Mouse (Mus musculus) spleen, adult 18-20 months (tissue): ENCODE measurements around the gene Atp1a2.
"Not testable (repeated sequence)": the region's sequence is repeated elsewhere in the genome, so short reads cannot be mapped to it uniquely, and the experiment has no call there.

Experiments used
- DNase-seq, 2 experiments: peaks; one replicate each; pipeline ENCODE4 v3.0.0; 2022; ENCODE audit warnings: mixed read lengths in 2 of 2

Gene Atp1a2

GRCm38 (mm10) chr1:172261477-172262078 is 36.3 kb downstream of the Atp1a2 start, which contains the start of gene Igsf8:
Igsf8 (plus strand) TSS chr1:172261641.
- DNase-seq: no peak

GRCm38 (mm10) chr1:172258314-172258713 is 39.5 kb downstream of the Atp1a2 start, which contains the start of gene Atp1a4:
Atp1a4 (minus strand) TSS chr1:172258414.
- DNase-seq: no peak

GRCm38 (mm10) chr1:172247679-172248078 is 50.2 kb downstream of the Atp1a2 start:
- peak in 1 of 2 experiments; percentile 22 for DNase-seq

DNA sequence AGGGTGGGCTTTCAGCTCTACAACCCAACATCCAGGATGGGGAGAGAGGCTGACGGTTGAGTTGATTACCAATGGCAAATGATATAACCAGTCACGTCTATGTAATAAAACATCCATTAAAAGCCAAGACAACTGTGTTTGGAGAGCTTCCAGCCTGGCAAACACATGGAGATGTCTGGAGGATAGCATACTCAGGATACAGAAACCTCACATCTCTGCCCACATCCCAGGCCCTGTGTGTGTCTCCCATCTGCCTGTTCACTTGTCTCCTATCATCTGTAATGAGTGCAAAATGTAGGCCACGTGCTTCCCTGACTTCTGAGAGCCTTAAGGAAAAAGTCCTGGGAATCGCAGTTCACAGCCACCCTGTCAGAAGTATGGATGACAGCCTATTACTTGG is 50.6 kb downstream of the Atp1a2 start:
- no peak for DNase-seq

DNA sequence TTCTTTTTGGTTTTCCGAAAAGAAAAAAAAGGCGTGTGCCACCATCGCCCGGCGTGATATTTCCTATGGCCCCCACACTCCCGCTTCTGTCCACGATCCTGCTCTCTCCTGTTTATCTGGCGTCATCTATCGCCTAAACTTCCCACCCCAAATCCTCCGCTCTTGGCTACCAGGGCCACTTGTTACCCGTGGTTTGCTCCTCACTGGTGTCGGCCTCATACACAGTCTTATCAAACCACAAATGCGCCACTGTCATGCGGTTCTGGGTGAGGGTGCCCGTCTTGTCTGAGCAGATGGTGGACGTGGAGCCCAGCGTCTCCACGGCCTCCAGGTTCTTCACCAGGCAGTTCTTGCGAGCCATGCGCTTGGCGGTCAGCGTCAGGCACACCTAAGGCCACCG is 53.2 kb downstream of the Atp1a2 start:
- not testable (repeated sequence) for DNase-seq

GRCm38 (mm10) chr1:172243547-172244205 is 54.2 kb downstream of the Atp1a2 start:
- DNase-seq: no peak

- no peak for DNase-seq
Measured at GRCm38 (mm10) chr1:172242401-172242800, 55.5 kb downstream of the Atp1a2 start.

DNA sequence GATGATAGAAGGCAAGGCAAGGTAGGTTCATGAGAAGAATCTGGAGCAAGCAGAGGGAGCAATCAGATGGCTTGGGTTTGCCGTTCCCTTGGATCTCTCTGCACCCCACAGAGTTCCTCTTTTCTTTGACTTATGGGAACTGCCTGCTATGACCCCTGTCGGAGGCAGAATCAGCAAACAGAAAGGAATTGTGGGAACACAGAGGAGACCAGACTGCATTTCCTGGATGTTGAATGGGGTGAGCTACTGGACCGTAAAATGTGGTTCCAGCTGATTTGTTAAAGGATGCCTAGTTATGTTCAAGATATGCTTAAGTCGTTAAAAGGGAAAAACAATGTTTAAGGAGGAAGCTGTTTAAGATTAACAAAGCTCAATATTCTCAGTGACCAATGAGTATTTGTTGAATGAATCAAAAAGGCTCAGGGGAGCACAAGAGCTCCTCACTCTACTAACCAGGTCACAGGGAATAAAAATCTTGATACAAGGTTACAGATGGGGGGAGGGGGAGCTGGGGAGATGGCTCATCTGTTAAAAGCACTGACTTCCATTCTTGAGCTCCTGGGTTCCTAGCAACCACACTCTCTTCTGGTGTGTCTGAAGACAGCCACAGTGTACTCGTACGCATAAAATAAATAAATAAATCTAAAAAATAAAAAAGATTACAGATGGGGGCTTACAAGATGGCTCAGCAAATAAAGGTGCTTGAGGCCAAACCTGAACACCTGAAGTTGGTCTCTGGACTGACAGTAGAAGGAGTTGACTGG is 56.7 kb downstream of the Atp1a2 start:
- no peak for DNase-seq

DNA sequence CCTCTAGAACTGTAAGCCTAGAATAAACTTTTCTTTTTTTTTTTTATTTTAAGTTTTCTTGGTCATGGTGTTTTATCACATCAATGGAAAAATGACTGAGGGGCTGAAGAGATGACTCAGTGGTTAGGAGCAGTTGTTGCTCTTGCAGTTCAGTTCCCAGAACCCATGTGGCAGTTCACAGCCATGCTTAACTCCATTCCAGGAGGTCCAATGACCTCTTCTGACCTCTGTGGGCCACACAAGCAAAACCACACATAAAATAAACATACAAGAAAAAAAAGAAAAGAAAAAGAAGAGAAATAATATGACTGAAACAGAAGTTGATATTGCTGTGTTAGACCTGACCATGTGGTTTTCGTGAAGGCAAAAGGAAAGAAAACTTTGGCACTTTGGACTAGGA is 68.6 kb downstream of the Atp1a2 start:
- DNase-seq: no peak

DNA sequence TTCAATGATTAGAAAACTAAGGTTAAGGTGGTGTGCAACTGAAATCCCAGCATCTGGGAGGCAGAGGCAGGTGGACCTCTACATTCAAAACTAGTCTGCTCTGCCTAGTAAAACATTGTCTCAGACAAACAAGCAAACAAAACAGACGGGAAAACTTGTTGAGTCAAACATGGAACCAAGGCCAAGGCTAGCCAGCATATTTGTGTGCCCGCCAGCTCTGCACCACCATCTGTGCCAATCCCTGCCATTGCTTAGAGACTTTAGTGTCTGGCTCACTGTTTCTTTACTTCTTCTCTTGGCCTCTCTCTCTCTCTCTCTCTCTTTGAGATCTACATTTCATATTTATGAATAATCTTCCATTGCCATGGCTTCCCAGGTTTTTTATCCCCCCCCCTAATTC is 69.7 kb downstream of the Atp1a2 start:
- DNase-seq: no peak
